Mouse (Mus musculus) lung, embryonic 15.5 days (tissue): Measurements from ENCODE around the gene Creb3l1. TPM values are rescaled to one million over a fixed set of nuclear protein-coding genes. Genes with fewer than 3 reads are reported as not detected.
A peak's percentile ranks its signal among the peaks of the same experiment; 100 is the strongest.

Source experiments
- ATAC-seq: fragments of 200-750 bp; cut with Nextera tagmentation; 2 replicates; pipeline ENCODE4 v1.8.0; 2017; ENCODE audit warnings: moderate number of reproducible peaks, borderline replicate concordance; ENCODE audit not compliant: low FRiP score, low TSS enrichment; ENCODE audit errors: extremely low read depth
- H3K27ac ChIP-seq: fragments of 300-500 bp; sonication (generic); 2 replicates; pipeline ENCODE4 v1.5.1; 2015; ENCODE audit warnings: moderate library complexity, mild to moderate bottlenecking, inconsistent platforms
- H3K27me3 ChIP-seq: fragments of 300-500 bp; sonication (generic); 2 replicates; pipeline ENCODE4 v1.6.1; 2015; ENCODE audit warnings: inconsistent platforms
- H3K36me3 ChIP-seq: fragments of 300-500 bp; sonication (generic); 2 replicates; pipeline ENCODE4 v1.6.1; 2015; ENCODE audit warnings: inconsistent platforms
- H3K4me1 ChIP-seq: fragments of 300-500 bp; sonication (generic); 2 replicates; pipeline ENCODE4 v1.6.1; 2015; ENCODE audit warnings: inconsistent platforms
- H3K4me2 ChIP-seq: fragments of 300-500 bp; sonication (generic); 2 replicates; pipeline ENCODE4 v1.6.1; 2015; ENCODE audit warnings: inconsistent platforms, mild to moderate bottlenecking, moderate library complexity
- H3K4me3 ChIP-seq: fragments of 300-500 bp; sonication (generic); 2 replicates; pipeline ENCODE4 v1.5.1; 2015; ENCODE audit warnings: mild to moderate bottlenecking, inconsistent platforms
- H3K9ac ChIP-seq: fragments of 300-500 bp; sonication (generic); 2 replicates; pipeline ENCODE4 v1.6.1; 2015; ENCODE audit warnings: inconsistent platforms
- H3K9me3 ChIP-seq: fragments of 300-500 bp; sonication (generic); 2 replicates; pipeline ENCODE4 v1.6.1; 2016; ENCODE audit warnings: inconsistent platforms
- WGBS: fragments of 180-500 bp; shearing (Covaris S2); methylation state at CpG from one replicate; pipeline ENCODE4 v1.1.7; 2015; 5-methylcytosine and 5-hydroxymethylcytosine counted together
- polyA plus RNA-seq: library from polyadenylated mRNA; unstranded; fragments of >200 nt; fragmentation: Nextera tagmentation; extraction: Ambion mirVana; gene quantifications from 2 replicates; pipeline ENCODE4 v1.2.1, GENCODE M21; 2015

Gene Creb3l1
- polyA plus RNA-seq, 1 experiment from 2014 or later = 11.5 TPM

DNA sequence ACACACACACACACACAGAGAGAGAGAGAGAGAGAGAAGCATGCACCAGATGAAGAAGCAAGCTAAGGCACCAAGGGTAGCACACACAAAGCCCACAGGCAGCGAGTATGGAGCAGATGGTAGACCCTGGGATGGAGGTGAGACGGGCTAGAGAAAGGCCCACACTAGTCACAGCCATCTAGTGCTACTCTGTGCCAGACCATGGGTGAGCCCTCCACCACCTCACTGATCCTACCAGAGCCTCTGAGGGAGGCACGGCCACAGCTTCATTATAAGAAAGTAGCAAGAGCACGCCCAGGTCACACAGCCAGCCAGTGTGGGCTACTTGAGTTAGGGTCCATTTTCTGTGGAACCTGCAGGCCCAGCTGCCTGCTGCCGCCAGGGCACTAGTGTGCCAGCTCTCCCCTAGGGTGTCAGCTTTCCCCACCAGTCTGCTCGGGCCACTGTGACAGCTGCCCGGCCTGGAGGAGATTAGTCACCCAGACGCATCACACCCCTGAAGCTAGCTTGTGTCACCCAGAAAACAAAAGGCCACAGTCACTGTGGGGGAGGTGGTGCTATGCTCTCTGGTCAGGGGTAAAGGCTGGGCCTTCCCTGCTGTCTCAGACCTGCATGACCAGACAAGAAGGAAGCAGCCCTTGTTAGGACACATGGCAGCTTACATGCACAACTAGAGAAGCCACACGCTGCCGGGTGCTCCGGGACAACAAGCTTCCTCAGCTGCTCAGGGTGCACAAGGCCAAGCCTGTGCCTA lies 76.7 kb downstream of the Creb3l1 start:
- Histone ChIP-seq H3K36me3 (0 out of 2 replicates have a peak, but pooled peaks cover under 1% of the 10 kb centered on the region), H3K4me2 (no peak overlapping the region), H3K27ac (0 out of 2 replicates have a peak overlapping the region, but pooled peaks have one; percentile 2), H3K4me3 (no peak overlapping the region), H3K27me3 (no peaks in the 10 kb centered on the region), H3K4me1 (peaks cover 50% of the 10 kb centered on the region), H3K9me3 (no peaks in the 10 kb centered on the region), H3K9ac (no peak overlapping the region)
- 62% methylated on average over 11 of the region's 11 CpGs for WGBS
- no peak for ATAC-seq

- H3K27me3 ChIP-seq = no peaks in the 10 kb centered on the region
- H3K4me3 ChIP-seq = no peak overlapping the region
- H3K4me2 ChIP-seq = no peak overlapping the region
- H3K36me3 ChIP-seq = peaks cover 7% of the 10 kb centered on the region; the same call in 1 of the 2 replicates
- no peak overlapping the region for H3K27ac ChIP-seq
- H3K4me1 ChIP-seq = peaks cover 50% of the 10 kb centered on the region
- H3K9ac ChIP-seq = no peak overlapping the region
- no peak for ATAC-seq
- no peaks in the 10 kb centered on the region for H3K9me3 ChIP-seq
- WGBS = 42% methylated on average over 6 of the region's 6 CpGs
Observed at GRCm38 (mm10) chr2:91946836-91947235, 77.5 kb downstream of the Creb3l1 start.

- H3K36me3 ChIP-seq = peaks cover 11% of the 10 kb centered on the region
- no peak within 1 kb of the TSS for H3K4me3 ChIP-seq
- H3K27me3 ChIP-seq = no peaks in the 10 kb centered on the region
- no peak within 1 kb of the TSS for H3K27ac ChIP-seq
- peaks cover 46% of the 10 kb centered on the region for H3K4me1 ChIP-seq
- no peaks in the 10 kb centered on the region for H3K9me3 ChIP-seq
- H3K9ac ChIP-seq = 0 out of 2 replicates have a peak within 1 kb of the TSS, but pooled peaks have one; percentile 10
- 91% methylated on average over 18 of the region's 18 CpGs for WGBS
- ATAC-seq = no peak
- H3K4me2 ChIP-seq = no peak within 1 kb of the TSS
Observed at GRCm38 (mm10) chr2:91945483-91945882, 78.8 kb downstream of the Creb3l1 start, which contains the start of gene Gm9821. Gm9821 (plus strand) TSS chr2:91945703.

GRCm38 (mm10) chr2:91944170-91944950 lies 79.9 kb downstream of the Creb3l1 start:
- Histone ChIP-seq H3K4me2 (no peak overlapping the region), H3K9me3 (no peaks in the 10 kb centered on the region), H3K27ac (no peak overlapping the region), H3K27me3 (no peaks in the 10 kb centered on the region), H3K4me1 (peaks cover 34% of the 10 kb centered on the region), H3K9ac (0 out of 2 replicates have a peak overlapping the region, but pooled peaks have one; percentile 10), H3K36me3 (peaks cover 22% of the 10 kb centered on the region), H3K4me3 (no peak overlapping the region)
- 40% methylated on average over 13 of the region's 13 CpGs for WGBS
- ATAC-seq = peak; percentile 21; the same call in 1 of the 2 replicates

GRCm38 (mm10) chr2:91942356-91942755 lies 81.9 kb downstream of the Creb3l1 start:
- no peaks in the 10 kb centered on the region for H3K9me3 ChIP-seq
- H3K27me3 ChIP-seq = no peaks in the 10 kb centered on the region
- H3K27ac ChIP-seq = no peak overlapping the region
- ATAC-seq = no peak
- H3K4me1 ChIP-seq = peaks cover 14% of the 10 kb centered on the region
- peaks cover 42% of the 10 kb centered on the region for H3K36me3 ChIP-seq
- H3K4me3 ChIP-seq = no peak overlapping the region
- H3K9ac ChIP-seq = no peak overlapping the region
- no peak overlapping the region for H3K4me2 ChIP-seq
- WGBS = 63% methylated on average over 6 of the region's 6 CpGs

- WGBS = 81% methylated on average over 15 of the region's 15 CpGs
- H3K9me3 ChIP-seq = no peaks in the 10 kb centered on the region
- peaks cover 69% of the 10 kb centered on the region for H3K36me3 ChIP-seq
- no peak overlapping the region for H3K4me3 ChIP-seq
- no peaks in the 10 kb centered on the region for H3K27me3 ChIP-seq
- H3K4me1 ChIP-seq = peaks cover 3% of the 10 kb centered on the region
- H3K4me2 ChIP-seq = no peak overlapping the region
- no peak for ATAC-seq
- H3K9ac ChIP-seq = no peak overlapping the region
- no peak overlapping the region for H3K27ac ChIP-seq
Observed at GRCm38 (mm10) chr2:91939303-91939935, 84.9 kb downstream of the Creb3l1 start.

DNA sequence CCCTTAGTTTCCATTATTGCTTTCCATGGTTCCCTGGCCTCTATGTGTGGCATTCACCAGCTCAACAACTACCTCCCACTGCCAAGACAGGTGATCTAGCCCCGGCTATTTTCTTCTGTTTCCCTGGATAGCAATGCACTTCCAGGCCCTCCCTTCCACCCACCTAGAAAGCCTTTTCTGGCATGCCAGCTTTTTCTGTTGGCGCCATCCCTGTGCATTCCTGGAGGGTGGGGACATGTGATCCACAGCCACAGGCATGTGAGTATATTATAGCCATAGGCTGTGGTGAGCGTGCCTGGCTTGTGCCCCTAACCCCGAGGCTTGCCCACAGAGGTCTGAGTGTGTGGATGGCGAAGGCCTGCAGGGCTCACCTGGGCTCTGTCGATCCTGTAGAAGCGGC lies 88.1 kb downstream of the Creb3l1 start:
- H3K4me1 ChIP-seq = peaks cover 20% of the 10 kb centered on the region
- no peak overlapping the region for H3K27ac ChIP-seq
- ATAC-seq = no peak
- H3K4me2 ChIP-seq = no peak overlapping the region
- no peaks in the 10 kb centered on the region for H3K9me3 ChIP-seq
- H3K36me3 ChIP-seq = peaks cover 64% of the 10 kb centered on the region
- no peak overlapping the region for H3K4me3 ChIP-seq
- WGBS = 93% methylated on average over 7 of the region's 7 CpGs
- H3K9ac ChIP-seq = no peak overlapping the region
- H3K27me3 ChIP-seq = no peaks in the 10 kb centered on the region

DNA sequence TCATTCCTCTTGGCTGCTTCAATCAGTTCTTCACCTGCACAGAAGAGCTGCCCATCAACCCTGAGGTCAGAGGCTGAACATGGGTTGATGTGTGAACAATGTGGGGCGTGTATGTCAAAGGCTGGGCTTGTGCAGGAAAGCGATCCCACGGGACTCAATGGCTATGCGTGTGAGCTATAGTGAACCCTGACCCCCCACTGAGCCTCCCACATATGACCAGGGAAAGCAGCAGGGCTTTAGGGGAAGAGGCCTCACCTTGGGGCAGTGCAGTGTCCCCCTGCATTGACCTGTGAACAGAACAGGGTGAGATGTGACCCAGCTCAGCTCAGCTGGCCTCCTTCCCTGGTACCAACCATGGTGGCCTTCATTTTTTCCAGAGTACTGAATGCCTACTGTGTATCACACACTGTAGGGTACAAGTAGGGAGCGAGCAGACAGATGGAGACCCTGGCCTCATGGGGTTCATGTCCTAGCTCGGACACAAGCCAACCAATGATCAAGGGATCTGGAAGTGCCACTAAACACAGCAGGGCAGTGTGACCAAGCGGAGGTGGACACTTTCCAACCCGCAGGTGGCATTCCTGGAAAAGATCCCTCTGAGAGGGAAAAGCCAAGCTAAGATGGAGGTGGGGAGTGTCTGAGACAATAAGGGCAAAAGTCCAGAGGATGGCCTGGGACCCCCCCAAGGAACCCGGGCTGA lies 89.3 kb downstream of the Creb3l1 start:
- H3K4me2 ChIP-seq = no peak overlapping the region
- no peak for ATAC-seq
- no peak overlapping the region for H3K27ac ChIP-seq
- H3K27me3 ChIP-seq = no peaks in the 10 kb centered on the region
- no peaks in the 10 kb centered on the region for H3K9me3 ChIP-seq
- 84% methylated on average over 9 of the region's 9 CpGs for WGBS
- peaks cover 56% of the 10 kb centered on the region for H3K36me3 ChIP-seq
- no peak overlapping the region for H3K9ac ChIP-seq
- peaks cover 28% of the 10 kb centered on the region for H3K4me1 ChIP-seq
- H3K4me3 ChIP-seq = no peak overlapping the region

- H3K36me3 ChIP-seq = peaks cover 49% of the 10 kb centered on the region
- H3K9ac ChIP-seq = no peak overlapping the region
- no peaks in the 10 kb centered on the region for H3K9me3 ChIP-seq
- WGBS = 43% methylated on average over 8 of the region's 8 CpGs
- H3K27me3 ChIP-seq = no peaks in the 10 kb centered on the region
- no peak for ATAC-seq
- peaks cover 34% of the 10 kb centered on the region for H3K4me1 ChIP-seq
- H3K27ac ChIP-seq = no peak overlapping the region
- no peak overlapping the region for H3K4me2 ChIP-seq
- H3K4me3 ChIP-seq = no peak overlapping the region
Observed at GRCm38 (mm10) chr2:91934016-91934415, 90.3 kb downstream of the Creb3l1 start.

GRCm38 (mm10) chr2:91933471-91933870 lies 90.8 kb downstream of the Creb3l1 start:
- Histone ChIP-seq H3K4me3 (no peak overlapping the region), H3K27me3 (no peaks in the 10 kb centered on the region), H3K4me1 (peaks cover 35% of the 10 kb centered on the region), H3K4me2 (no peak overlapping the region), H3K36me3 (peaks cover 46% of the 10 kb centered on the region), H3K9me3 (no peaks in the 10 kb centered on the region), H3K9ac (no peak overlapping the region), H3K27ac (peak overlapping the region; percentile 29; the same call in 1 of the 2 replicates)
- WGBS = 37% methylated on average over 9 of the region's 9 CpGs
- no peak for ATAC-seq

DNA sequence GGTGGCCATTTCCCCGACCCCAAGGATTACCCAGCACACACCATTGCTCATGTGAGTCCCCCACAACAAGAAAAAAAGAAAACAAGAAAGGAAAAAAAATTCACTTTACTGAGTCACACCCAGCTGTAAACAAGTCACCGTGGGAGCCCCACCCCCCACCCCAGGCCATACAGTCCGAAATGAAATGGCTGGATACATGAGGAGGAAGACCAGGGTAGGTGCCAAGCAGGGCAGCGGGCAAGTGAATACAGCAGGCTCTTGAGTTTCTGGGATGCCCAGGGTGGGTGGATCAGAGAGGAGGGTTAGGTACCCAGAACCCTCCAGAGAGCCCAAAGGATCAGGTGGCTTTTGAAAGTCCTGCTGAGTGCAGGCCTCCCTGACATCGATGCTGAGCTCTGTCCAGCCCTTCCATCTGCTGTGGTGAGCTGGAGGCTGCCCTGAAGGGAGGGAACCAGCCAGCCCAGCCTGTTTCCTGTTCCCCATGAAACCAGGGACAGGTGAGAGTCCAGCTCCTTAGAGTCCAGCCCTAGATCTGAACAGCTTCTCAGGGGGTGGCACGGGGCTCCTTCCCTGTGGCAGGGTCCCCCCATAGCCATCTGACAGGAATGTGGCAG lies 91.5 kb downstream of the Creb3l1 start:
- H3K4me3 ChIP-seq = no peak overlapping the region
- no peak for ATAC-seq
- 24% methylated on average over 6 of the region's 6 CpGs for WGBS
- H3K27me3 ChIP-seq = no peaks in the 10 kb centered on the region
- H3K4me1 ChIP-seq = peaks cover 40% of the 10 kb centered on the region
- H3K4me2 ChIP-seq = peak overlapping the region; percentile 76; the same call in 1 of the 2 replicates
- peak overlapping the region; percentile 94; the same call in 1 of the 2 replicates for H3K27ac ChIP-seq
- peaks cover 40% of the 10 kb centered on the region for H3K36me3 ChIP-seq
- H3K9ac ChIP-seq = no peak overlapping the region
- H3K9me3 ChIP-seq = no peaks in the 10 kb centered on the region
